Mouse (Mus musculus) limb, embryonic 13.5 days (tissue): ENCODE data around the gene Tbx21. TPM values are rescaled to one million over a fixed set of nuclear protein-coding genes. Genes with fewer than 3 reads are reported as not detected.
A peak's percentile ranks its signal among the peaks of the same experiment; 100 is the strongest.

ENCODE experiments used
- ATAC-seq: fragments of 200-750 bp; cut with Nextera tagmentation; 2 replicates; pipeline ENCODE4 v1.8.0; 2017; ENCODE audit warnings: low read depth, moderate number of reproducible peaks, moderate TSS enrichment; ENCODE audit not compliant: low FRiP score
- H3K27ac ChIP-seq: fragments of 300-500 bp; sonication (generic); 2 replicates; pipeline ENCODE4 v1.5.1; 2015; ENCODE audit warnings: inconsistent platforms, mild to moderate bottlenecking, moderate library complexity
- H3K27me3 ChIP-seq: fragments of 300-500 bp; sonication (generic); 2 replicates; pipeline ENCODE4 v1.6.1; 2015; ENCODE audit warnings: mild to moderate bottlenecking, inconsistent platforms
- H3K36me3 ChIP-seq: fragments of 300-500 bp; sonication (generic); 2 replicates; pipeline ENCODE4 v1.6.1; 2015; ENCODE audit warnings: inconsistent platforms, mild to moderate bottlenecking, moderate library complexity
- H3K4me1 ChIP-seq: fragments of 300-500 bp; sonication (generic); 2 replicates; pipeline ENCODE4 v1.6.1; 2015; ENCODE audit warnings: inconsistent platforms
- H3K4me2 ChIP-seq: fragments of 300-500 bp; sonication (generic); replicated peaks from 2 replicates; pipeline ENCODE4 v1.6.1; 2015; ENCODE audit warnings: inconsistent platforms, mild to moderate bottlenecking, moderate library complexity
- H3K4me3 ChIP-seq: fragments of 300-500 bp; sonication (generic); 2 replicates; pipeline ENCODE4 v1.5.1; 2015; ENCODE audit warnings: moderate library complexity, mild to moderate bottlenecking, inconsistent platforms
- H3K9ac ChIP-seq: fragments of 300-500 bp; sonication (generic); 2 replicates; pipeline ENCODE4 v1.6.1; 2015; ENCODE audit warnings: mild to moderate bottlenecking, inconsistent platforms
- H3K9me3 ChIP-seq: fragments of 300-500 bp; sonication (generic); 2 replicates; pipeline ENCODE4 v1.6.1; 2016; ENCODE audit warnings: inconsistent platforms
- WGBS: fragments of 180-500 bp; shearing (Covaris S2); methylation state at CpG from one replicate; pipeline ENCODE4 v1.1.7; 2015; 5-methylcytosine and 5-hydroxymethylcytosine counted together
- polyA plus RNA-seq: library from polyadenylated mRNA; unstranded; fragments of >200 nt; fragmentation: Nextera tagmentation; extraction: Ambion mirVana; gene quantifications from 2 replicates; pipeline ENCODE4 v1.2.1, GENCODE M21; 2015

Gene Tbx21
- polyA plus RNA-seq, result 0.09 TPM in 1 of 2 replicates, not detected in the other

DNA sequence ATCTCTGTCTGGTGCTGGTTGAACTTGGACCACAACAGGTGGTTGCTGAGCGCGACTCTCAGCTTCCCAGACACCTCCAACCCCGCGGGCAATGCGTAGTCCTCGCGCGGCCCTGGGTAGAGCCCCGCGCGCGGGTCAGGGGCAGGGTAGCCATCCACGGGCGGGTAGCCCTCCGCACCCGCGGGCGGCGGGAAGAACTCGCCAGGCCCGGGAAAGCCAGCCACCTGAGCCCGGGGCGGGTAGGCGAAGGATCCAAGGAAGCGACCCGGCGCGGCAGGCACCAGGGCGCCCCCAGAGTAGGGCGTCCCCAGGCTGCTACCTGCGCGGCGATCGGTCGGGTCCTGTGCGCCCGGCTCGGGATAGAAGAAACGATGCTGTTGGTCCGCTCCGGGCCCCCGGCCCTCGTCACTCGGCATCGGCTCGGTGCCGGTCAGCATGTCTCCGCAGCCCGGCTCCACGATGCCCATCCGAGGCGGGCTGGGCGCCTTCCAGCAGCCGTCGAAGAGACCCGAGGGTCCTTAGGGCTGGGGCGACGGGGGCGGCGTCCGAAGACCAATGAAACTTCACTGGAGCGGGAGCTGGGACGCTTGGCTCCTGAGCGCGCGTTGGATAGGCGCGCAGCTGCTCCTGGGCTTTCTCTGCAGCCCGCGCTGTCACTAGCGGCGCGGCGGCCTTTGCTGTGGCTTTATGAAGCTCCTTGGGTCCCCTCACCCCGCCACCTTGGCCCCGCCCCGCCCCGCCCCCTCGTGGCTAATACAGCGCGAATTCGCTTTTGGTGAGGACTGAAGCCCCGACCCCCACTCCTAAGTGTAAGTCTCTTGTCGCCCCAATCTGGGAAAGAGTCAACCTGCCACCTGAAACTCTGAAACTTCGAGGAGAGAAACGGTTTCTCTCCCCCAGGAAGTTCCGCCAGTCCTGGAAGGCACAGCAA is at the start of gene Tbx21:
Tbx21 (minus strand) TSS at position 661 of the 931 bp plus-strand sequence.
- H3K9ac ChIP-seq, result peak within 1 kb of the TSS; percentile 55
- WGBS, result under 1% methylated on average over 84 of the region's 87 CpGs
- H3K36me3 ChIP-seq, result no peaks in the 10 kb centered on the region
- H3K4me2 ChIP-seq, result peak within 1 kb of the TSS; percentile 81
- peaks cover 19% of the 10 kb centered on the region for H3K4me1 ChIP-seq
- peaks cover 84% of the 10 kb centered on the region for H3K27me3 ChIP-seq
- no peak for ATAC-seq
- no peak within 1 kb of the TSS for H3K27ac ChIP-seq
- peak within 1 kb of the TSS; percentile 47 for H3K4me3 ChIP-seq
- H3K9me3 ChIP-seq, result no peaks in the 10 kb centered on the region

DNA sequence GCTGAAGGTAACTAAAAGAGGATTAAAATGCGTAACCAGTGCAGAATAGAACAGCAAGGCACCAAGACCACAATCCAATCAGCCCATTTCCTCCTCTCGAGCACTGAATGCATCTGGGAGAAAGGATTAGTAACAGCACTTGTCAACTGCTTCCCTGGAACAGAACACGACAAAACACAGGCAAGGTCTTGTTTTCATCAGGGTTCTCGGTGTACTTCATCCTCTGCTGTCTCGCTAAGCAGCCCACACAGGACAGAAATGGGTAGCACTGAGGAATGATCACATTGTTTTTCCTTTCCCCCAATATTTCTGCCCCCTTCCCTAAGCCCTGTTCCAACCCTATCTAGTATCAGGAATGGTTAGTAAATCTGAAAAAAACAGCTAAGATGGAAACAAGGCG is 45.2 kb upstream of the Tbx21 start:
- no peak for ATAC-seq
- WGBS, result 77% methylated on average over 6 of the region's 6 CpGs

DNA sequence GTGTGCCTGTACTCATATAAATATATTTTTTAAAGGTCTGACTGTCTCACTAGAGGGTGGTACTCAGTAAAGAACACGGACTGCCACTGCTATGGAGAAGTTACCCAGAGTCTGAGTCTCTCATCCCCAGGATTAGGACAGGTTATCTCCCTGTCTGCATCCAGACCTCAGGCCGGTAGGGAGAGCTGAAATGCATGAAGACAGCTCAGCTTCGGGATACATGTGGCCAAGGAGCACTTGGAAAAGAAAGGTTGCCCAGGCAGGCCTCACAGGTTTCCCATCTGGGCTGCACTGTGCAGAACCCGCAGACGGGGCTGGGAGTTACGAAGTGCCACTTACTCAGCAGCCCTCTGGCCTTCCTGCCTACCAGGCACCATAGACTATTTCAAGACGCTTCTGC is 41.9 kb upstream of the Tbx21 start:
- Histone ChIP-seq H3K9me3 (no peaks in the 10 kb centered on the region; the same call in 1 of the 2 replicates), H3K36me3 (peaks cover 64% of the 10 kb centered on the region), H3K4me3 (no peak overlapping the region), H3K9ac (no peak overlapping the region; the same call in 1 of the 2 replicates), H3K4me1 (peaks cover 15% of the 10 kb centered on the region), H3K27ac (no peak overlapping the region), H3K27me3 (no peaks in the 10 kb centered on the region), H3K4me2 (no peak overlapping the region)
- 77% methylated on average over 7 of the region's 7 CpGs for WGBS
- ATAC-seq, result no peak

More for the DNA sequence above, 45.2 kb upstream of the Tbx21 start:
- no peaks in the 10 kb centered on the region; the same call in 1 of the 2 replicates for H3K9me3 ChIP-seq
- no peak overlapping the region for H3K9ac ChIP-seq
- no peak overlapping the region for H3K4me3 ChIP-seq
- no peak overlapping the region; the same call in 1 of the 2 replicates for H3K27ac ChIP-seq
- H3K36me3 ChIP-seq, result peaks cover 89% of the 10 kb centered on the region
- H3K4me1 ChIP-seq, result no peaks in the 10 kb centered on the region
- no peak overlapping the region for H3K4me2 ChIP-seq
- no peaks in the 10 kb centered on the region for H3K27me3 ChIP-seq

DNA sequence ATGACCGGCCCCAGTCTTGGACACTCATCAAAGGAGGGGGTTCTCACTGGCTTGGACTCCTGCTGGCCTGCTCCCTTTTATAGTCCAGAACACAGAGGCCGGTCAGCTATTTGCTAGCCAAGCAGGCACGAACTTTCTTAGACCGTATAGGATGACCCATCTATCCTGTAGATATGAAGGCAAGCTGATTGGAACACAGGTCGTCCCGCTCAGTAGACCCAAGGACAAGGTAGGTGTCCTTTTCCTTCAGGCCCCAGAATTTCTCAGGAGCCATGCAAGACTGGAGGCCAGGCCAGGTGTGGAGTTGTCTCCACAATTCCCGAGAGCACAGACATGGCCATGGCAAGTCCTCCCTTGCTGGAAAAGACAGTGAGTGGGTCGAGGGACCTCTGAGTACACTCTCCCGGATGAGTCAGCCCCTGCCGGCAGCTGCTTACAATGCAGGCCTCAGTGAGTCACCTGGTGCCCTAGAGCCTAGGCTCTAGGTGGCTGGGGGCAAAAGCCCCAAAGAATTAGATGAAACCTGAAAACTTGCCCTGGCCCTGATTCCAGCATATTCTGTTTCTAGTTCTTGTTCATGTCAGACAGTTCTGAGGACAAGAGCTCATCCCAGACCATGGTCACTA is 37.6 kb upstream of the Tbx21 start:
- H3K4me1 ChIP-seq, result peaks cover 39% of the 10 kb centered on the region
- H3K4me2 ChIP-seq, result peak overlapping the region; percentile 85
- H3K27ac ChIP-seq, result no peak overlapping the region
- H3K4me3 ChIP-seq, result 0 out of 2 replicates have a peak overlapping the region, but pooled peaks have one; percentile 80
- ATAC-seq, result no peak
- H3K9me3 ChIP-seq, result no peaks in the 10 kb centered on the region; the same call in 1 of the 2 replicates
- H3K27me3 ChIP-seq, result peaks cover 5% of the 10 kb centered on the region; the same call in 1 of the 2 replicates
- peak overlapping the region; percentile 84; the same call in 1 of the 2 replicates for H3K9ac ChIP-seq
- WGBS, result 23% methylated on average over 10 of the region's 10 CpGs
- peaks cover 32% of the 10 kb centered on the region for H3K36me3 ChIP-seq

DNA sequence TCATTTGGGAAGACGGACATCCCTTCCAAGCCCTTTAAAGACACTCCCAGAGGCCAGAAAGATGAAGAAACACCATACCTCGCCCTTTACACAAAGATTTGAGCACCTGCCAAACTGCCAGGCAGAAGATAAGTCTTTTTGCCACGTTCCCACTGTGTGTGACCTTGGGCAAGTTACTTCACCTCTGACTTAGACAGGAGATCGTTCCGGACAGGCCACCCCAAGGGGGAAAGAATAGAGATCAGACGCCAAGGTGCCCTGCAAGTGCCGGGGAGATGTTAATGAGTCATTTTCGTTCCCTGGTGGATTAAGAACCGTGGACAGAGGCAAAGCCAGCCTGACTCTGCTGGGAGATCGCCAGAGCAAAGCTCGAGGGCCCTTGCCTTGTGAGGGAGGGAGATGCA is 36.9 kb upstream of the Tbx21 start:
- no peak for ATAC-seq
- Histone ChIP-seq H3K27ac (peak overlapping the region; percentile 94; the same call in 1 of the 2 replicates), H3K27me3 (peaks cover 5% of the 10 kb centered on the region; the same call in 1 of the 2 replicates), H3K4me1 (peaks cover 44% of the 10 kb centered on the region), H3K4me3 (peak overlapping the region; percentile 80), H3K36me3 (peaks cover 32% of the 10 kb centered on the region), H3K4me2 (peak overlapping the region; percentile 85), H3K9ac (peak overlapping the region; percentile 84), H3K9me3 (no peaks in the 10 kb centered on the region; the same call in 1 of the 2 replicates)
- WGBS, result 3% methylated on average over 11 of the region's 11 CpGs

DNA sequence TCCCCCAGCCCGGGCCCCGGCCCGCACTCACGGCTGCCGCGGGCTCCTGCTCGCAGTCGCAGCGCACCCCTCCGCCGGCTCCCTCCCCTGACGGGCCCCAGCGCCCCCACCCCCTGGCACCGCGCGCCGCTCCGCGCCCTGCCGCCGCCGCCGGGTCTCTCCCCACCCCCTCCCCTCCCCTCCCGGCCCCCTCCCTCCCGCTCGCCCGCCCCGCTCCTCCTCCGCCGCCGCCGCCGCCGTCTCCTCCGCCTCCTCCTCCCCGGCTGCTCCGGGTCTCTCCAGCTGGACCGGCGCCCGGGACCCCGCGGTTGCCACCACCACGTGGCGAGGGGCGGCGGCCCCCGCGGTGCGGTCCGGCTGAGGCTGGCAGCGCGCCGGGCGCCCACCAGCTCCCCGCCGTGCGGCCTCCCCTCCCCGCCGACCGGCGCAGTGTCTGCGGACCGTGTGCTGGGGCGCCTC is 36.2 kb upstream of the Tbx21 start, which contains the start of gene Tbkbp1:
Tbkbp1 (minus strand) TSS at position 153 of the 459 bp plus-strand sequence.
- peak within 1 kb of the TSS; percentile 84 for H3K9ac ChIP-seq
- peak within 1 kb of the TSS; percentile 80 for H3K4me3 ChIP-seq
- WGBS, result under 1% methylated on average over 29 of the region's 64 CpGs
- peak within 1 kb of the TSS; percentile 85 for H3K4me2 ChIP-seq
- H3K27me3 ChIP-seq, result peaks cover 5% of the 10 kb centered on the region; the same call in 1 of the 2 replicates
- H3K9me3 ChIP-seq, result no peaks in the 10 kb centered on the region; the same call in 1 of the 2 replicates
- peak; percentile 44 for ATAC-seq
- peak within 1 kb of the TSS; percentile 94 for H3K27ac ChIP-seq
- peaks cover 50% of the 10 kb centered on the region for H3K4me1 ChIP-seq
- peaks cover 32% of the 10 kb centered on the region for H3K36me3 ChIP-seq

DNA sequence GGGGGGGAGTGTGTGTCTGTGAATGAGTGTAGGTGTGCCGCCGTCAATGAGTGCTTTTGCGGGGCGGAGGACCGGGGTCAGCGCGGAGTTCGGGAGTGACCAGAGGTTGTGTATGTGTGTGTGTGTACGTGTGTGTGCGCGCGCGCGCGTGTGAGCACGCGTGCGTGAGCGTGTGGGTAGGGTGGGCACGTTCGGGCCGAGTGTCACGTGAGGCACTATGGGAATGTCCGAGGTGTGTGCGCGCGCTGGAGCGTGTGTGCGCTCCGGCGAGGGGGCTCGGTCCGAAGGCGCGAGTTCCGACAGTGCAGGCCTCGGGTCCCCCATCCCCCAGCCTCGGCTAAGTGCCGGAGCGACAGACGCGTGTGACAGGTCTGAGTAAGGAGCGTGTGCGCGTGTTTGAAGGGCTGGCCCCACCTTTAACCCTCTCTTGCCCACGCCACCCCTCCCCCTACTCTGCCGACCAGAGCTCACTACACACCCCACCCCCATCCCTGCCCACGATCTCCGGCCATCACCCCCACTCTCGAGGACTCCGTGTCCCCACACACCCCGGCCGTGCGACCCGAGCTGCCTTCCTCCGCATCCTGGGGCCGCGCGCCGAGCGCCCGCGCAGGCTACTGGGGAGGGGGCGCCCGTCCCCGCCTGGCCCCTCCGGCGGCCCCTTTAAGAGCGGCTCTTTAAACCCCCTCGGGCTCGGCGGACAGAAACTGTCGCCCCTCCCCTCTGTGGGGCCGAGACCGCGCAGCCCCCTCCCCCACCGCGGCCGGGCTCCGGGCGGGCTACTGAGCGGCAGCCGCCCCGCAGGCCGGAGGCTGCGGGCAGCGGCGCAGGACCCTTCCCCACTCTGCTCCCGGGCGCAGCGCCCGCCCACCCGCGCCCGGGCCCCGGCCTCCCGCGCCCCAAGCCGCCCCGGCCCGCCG is 35.5 kb upstream of the Tbx21 start:
- ATAC-seq, result peak; percentile 73
- H3K4me1 ChIP-seq, result peaks cover 55% of the 10 kb centered on the region
- H3K27me3 ChIP-seq, result peaks cover 5% of the 10 kb centered on the region; the same call in 1 of the 2 replicates
- peak overlapping the region; percentile 80 for H3K4me3 ChIP-seq
- H3K36me3 ChIP-seq, result peaks cover 39% of the 10 kb centered on the region
- under 1% methylated on average over 63 of the region's 102 CpGs for WGBS
- H3K9ac ChIP-seq, result peak overlapping the region; percentile 84
- peak overlapping the region; percentile 85 for H3K4me2 ChIP-seq
- H3K27ac ChIP-seq, result peak overlapping the region; percentile 94
- H3K9me3 ChIP-seq, result no peaks in the 10 kb centered on the region; the same call in 1 of the 2 replicates

DNA sequence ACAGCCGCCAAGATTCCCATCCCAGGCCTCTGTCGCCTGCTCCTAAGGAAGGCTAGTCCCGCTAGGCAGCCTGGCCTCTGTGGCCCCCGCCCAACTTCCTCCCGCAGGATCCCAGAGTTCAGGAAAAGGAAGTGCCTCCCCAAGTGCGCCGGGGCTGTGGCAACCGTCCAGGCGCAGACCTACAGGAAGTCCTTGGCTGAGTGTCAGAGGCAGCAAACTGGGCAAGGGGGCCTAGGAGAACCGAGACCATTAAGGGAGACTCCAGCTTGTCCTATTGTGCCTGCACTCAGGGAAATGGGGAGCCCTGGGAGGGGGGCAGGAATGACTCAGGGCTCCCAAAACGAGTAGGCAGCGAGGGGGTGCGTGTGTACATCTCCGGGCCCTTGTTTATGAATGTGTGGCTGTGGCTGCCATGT is 34.9 kb upstream of the Tbx21 start:
- Histone ChIP-seq H3K27me3 (peaks cover 5% of the 10 kb centered on the region; the same call in 1 of the 2 replicates), H3K4me3 (peak overlapping the region; percentile 80), H3K9me3 (no peaks in the 10 kb centered on the region), H3K4me2 (peak overlapping the region; percentile 85), H3K27ac (peak overlapping the region; percentile 94), H3K4me1 (peaks cover 55% of the 10 kb centered on the region), H3K36me3 (peaks cover 41% of the 10 kb centered on the region), H3K9ac (peak overlapping the region; percentile 84)
- 2% methylated on average over 14 of the region's 14 CpGs for WGBS
- ATAC-seq, result peak; percentile 1; the same call in 1 of the 2 replicates

DNA sequence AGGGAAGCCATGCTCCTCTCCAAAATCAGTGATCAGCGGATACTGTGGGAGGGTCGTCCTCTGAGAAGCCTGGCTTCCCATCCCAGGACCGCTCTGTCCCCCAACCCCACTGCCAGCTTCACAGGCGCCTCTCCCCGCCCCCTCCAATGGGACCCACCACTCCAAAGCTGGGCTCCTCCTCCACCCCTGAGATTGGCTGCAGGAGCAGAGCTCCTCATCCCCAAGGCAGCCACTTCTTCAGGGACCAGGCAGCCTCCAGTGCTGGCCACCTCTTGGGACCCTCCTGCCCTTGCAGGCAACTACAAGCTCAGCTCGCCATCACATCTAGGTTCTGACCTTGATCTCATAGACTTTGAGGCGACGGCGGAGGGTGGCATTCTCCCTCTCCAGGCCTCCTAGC is 33.9 kb upstream of the Tbx21 start:
- peaks cover 45% of the 10 kb centered on the region for H3K36me3 ChIP-seq
- peak overlapping the region; percentile 84; the same call in 1 of the 2 replicates for H3K9ac ChIP-seq
- H3K9me3 ChIP-seq, result no peaks in the 10 kb centered on the region
- WGBS, result 26% methylated on average over 9 of the region's 9 CpGs
- peaks cover 50% of the 10 kb centered on the region for H3K4me1 ChIP-seq
- peak overlapping the region; percentile 94; the same call in 1 of the 2 replicates for H3K27ac ChIP-seq
- ATAC-seq, result no peak
- peak overlapping the region; percentile 80 for H3K4me3 ChIP-seq
- peak overlapping the region; percentile 85 for H3K4me2 ChIP-seq
- H3K27me3 ChIP-seq, result peaks cover 5% of the 10 kb centered on the region; the same call in 1 of the 2 replicates

DNA sequence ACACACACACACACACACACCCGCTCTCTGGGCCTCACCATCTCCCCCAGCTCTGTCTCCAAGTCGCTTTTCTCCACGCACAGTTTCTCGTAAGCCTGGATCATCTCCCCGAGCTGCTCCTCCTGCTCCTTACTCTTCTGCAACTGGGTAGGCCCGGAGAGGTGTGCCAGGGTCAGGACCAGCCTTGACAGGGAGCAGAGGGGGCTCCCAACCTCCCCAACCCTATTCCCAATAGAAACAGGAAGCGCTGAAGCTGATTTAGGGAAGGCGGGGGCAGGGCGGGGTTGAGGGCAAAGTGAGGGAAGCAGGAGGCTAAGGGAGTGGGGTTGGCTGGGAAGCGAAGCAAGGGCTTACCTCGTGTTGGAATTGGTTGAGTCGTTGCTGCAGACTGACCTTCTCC is 33.5 kb upstream of the Tbx21 start:
- Histone ChIP-seq H3K4me2 (peak overlapping the region; percentile 85), H3K4me3 (peak overlapping the region; percentile 80; the same call in 1 of the 2 replicates), H3K27me3 (peaks cover 5% of the 10 kb centered on the region; the same call in 1 of the 2 replicates), H3K36me3 (peaks cover 49% of the 10 kb centered on the region), H3K9me3 (no peaks in the 10 kb centered on the region), H3K9ac (0 out of 2 replicates have a peak overlapping the region, but pooled peaks have one; percentile 84), H3K27ac (no peak overlapping the region), H3K4me1 (peaks cover 50% of the 10 kb centered on the region)
- WGBS, result 28% methylated on average over 12 of the region's 12 CpGs
- ATAC-seq, result no peak
